Mouse (Mus musculus): ENCODE measurements around the gene Slc39a11.

Gene Slc39a11

GRCm38 (mm10) chr11:113631862-113632261 is 18.0 kb downstream of the Slc39a11 start:
- no peak for DNase-seq (ENCODE audit: low read depth)

- no peak for DNase-seq (ENCODE audit: low read depth)
Measured at GRCm38 (mm10) chr11:113631302-113631701, 18.6 kb downstream of the Slc39a11 start.

- DNase-seq (ENCODE audit: low read depth), result peak; percentile 65
Measured at GRCm38 (mm10) chr11:113630642-113631041, 19.2 kb downstream of the Slc39a11 start.

DNA sequence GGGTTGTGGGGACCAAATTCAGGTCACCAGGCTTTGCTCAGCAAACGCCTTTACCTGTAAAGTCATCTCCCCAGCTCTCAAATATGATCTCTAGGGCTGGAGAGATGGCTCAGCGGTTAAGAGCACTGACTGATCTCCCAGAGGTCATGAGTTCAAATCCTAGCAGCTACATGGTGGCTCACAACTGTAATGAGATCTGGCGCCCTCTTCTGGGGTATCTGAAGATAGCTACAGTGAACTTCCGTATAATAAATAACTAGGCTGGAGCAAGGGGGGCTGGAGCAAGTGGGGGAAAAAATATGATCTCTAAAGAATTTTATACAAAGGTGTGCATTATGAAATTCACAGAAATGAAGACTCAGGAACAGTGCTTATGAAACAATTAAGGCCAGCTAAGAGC is 22.1 kb downstream of the Slc39a11 start:
- DNase-seq (ENCODE audit: low read depth), result peak; percentile 55

GRCm38 (mm10) chr11:113625437-113625836 is 24.4 kb downstream of the Slc39a11 start:
- DNase-seq (ENCODE audit: low read depth), result no peak

GRCm38 (mm10) chr11:113622028-113622427 is 27.9 kb downstream of the Slc39a11 start:
- DNase-seq (ENCODE audit: low read depth), result no peak

DNA sequence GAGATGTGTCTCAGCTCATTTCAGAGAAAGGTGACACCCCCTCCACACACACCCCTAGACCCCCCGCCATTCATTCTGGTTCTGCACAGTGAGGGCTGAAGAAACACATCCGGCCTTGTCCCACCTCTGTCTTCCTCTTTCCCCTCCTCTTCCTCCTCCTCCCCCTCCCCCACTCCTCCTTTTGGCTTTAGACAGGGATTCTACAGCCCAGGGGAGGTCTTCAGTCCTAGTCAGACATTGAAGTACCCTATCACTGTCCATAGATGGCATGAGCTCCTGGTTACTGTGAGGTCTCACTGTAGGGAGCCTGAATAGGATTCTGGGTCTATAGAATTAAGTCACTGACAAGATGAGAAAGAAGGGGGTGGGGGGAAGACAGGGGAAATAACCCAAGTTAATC is 28.9 kb downstream of the Slc39a11 start:
- no peak for DNase-seq (ENCODE audit: low read depth)

DNA sequence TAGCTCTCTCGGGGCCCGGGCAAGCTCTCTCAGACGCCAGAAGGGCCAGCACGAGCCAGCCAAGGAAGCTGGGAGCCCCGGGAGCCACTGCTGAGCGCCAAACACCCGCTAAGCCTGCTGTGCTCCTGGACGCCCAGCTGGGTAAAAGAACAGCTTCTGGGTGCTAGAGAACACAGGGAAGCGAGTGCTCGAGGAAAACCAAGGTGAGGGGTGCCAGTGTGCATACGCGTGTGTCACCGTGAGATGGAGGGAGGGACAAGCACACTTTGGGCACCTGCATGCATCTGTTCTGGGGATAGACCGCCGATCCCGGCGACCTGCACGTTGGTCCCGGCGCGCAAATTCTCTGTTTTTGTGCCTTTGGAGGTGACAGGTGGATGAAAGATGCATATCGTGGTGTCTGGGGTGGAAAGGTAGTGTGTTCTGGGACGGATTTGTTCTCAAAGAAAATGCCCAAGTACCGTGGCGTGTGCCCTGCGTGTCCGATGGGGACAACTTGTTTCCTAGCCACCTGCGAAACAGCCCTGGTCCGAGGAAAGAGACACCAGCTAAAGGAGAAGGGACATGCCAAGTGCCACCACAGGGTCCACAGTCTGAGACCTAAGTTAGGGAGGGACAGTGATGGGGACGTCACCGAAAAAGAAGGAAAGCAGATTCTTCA is 30.3 kb downstream of the Slc39a11 start:
- DNase-seq (ENCODE audit: low read depth), result no peak

GRCm38 (mm10) chr11:113618672-113619419 is 31.0 kb downstream of the Slc39a11 start, which contains the start of gene Sstr2:
Gene Sstr2, plus strand, starts transcription at chr11:113619342.
- peak; percentile 9 for DNase-seq (ENCODE audit: low read depth)

DNA sequence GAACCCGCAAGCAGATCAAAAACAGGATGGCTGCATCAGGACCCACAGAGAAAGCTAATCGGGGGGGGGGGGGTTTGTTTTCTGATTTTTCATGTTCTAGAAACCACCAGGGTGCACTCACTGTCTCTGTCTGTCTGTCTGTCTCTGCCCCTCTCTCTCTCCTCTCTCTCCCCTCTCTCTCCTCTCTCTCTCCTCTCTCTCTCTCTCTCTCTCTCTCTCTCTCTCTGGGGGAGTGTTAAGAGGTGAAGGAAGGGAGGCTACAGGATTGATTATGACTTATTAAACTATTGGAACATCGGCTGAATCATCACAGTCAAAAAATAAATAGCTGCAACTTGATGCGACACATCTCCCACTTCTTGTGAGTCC is 31.6 kb downstream of the Slc39a11 start:
- DNase-seq (ENCODE audit: low read depth), result no peak

- DNase-seq (ENCODE audit: low read depth), result peak; percentile 82
Measured at GRCm38 (mm10) chr11:113617132-113617911, 32.6 kb downstream of the Slc39a11 start.

- DNase-seq (ENCODE audit: low read depth), result no peak
Measured at GRCm38 (mm10) chr11:113614476-113614875, 35.4 kb downstream of the Slc39a11 start.

DNA sequence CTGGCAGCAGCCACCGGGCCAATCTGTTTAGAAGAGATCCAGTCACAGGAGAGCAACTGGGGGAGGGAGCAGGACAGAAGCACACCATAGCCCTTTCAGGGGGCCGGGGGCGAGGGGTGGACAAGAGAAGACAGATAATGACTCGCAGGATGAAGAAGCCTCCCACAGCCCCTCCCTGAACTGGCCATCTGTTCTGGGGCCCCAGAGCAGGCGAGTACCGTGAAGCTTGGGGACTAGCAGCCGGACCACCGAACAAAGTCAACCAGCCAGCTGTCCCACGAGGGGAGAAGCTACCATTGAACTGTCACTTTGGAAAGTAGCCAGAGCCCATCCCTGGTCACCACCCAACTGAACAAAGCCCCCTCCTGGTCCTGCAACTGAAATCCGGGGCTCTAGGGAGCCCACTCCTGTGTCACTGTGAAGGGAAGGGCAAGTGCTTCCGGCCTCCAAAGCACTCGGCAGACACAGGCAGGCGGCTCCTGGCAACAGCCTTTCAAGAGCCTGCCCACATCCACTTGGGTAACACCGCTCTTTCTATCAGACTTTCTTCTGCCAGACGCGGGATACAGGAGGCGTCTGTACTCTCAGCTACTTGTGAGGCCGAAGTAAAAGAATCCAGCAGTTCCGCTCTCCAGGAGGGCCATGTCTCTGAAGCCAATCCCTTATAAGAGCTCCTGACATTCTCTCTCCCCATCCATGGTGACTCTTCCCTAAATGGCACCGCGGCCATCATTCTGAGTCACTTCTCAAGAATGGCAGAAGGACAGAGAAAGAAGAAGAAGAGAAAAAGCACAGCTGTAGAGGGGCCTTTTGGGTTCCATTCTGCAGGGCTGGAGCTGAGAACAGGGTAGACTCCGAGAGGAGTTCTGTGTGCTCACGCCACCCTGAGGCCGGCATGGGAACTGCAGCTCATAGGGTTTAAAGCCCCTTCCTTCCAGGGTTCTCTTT is 37.9 kb downstream of the Slc39a11 start:
- peak; percentile 36 for DNase-seq (ENCODE audit: low read depth)

DNA sequence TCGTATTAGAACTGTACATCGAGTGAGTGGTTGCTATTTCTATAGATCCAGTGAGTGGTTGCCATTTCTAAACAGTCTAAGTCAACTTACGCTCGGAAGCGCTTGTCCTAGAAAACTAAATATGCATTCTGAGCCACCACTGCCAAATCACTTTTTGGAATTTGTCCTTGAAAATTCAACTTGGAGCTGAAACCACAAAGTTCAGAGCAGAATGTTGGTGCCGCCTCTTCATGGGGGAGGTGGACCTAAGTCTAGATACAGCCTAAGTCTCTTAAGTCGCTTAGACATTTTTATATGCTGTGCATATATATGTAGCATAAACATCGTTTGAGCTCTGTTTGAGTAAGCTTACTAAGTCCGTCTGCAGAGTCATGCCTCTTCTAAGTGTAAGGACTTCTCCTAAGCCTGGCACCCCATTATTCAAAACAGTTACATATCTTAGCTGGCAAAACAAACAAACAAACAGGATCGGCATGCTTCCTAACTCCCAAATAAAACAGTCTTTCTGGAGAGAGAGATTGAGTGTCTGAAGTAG is 38.7 kb downstream of the Slc39a11 start:
- no peak for DNase-seq (ENCODE audit: low read depth)

DNA sequence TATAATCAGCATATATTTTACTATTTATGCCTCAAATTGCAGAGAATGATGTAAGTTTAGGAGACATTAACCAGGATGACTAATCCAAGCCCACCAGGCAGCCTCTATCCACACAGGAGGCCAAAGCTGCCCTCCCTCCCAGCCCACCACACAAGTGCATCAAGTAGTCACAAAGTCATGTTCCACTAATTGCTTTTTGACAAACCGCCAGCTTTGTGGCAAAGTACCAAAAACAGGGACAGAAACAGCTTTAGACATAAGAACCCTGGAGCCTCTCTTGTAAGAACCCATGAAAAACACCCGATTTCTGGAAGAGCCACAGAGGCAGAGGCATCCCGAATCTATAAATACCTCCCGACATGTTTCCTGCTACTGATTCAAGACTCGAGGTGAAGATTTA is 39.6 kb downstream of the Slc39a11 start:
- DNase-seq (ENCODE audit: low read depth), result peak; percentile 19

DNA sequence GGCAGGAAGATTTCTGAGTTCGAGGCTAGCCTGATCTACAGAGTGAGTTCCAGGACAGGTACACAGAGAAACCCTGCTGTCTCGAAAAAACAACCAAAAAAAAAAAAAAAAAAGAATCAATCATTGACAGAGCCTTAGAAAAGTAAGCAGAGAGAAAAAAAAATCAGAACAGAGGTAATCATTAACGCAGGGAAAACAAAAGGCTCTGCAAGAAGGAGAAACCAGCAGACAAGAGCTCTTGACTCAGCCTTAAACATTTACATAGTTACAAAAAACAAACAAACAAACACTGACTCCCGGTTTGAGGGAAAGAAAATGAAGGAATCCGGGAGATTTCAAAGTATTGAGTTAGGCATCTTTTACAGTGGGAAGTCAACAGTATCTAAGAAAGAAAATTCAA is 40.3 kb downstream of the Slc39a11 start:
- no peak for DNase-seq (ENCODE audit: low read depth)

GRCm38 (mm10) chr11:113607556-113607955 is 42.3 kb downstream of the Slc39a11 start:
- no peak for DNase-seq (ENCODE audit: low read depth)

DNA sequence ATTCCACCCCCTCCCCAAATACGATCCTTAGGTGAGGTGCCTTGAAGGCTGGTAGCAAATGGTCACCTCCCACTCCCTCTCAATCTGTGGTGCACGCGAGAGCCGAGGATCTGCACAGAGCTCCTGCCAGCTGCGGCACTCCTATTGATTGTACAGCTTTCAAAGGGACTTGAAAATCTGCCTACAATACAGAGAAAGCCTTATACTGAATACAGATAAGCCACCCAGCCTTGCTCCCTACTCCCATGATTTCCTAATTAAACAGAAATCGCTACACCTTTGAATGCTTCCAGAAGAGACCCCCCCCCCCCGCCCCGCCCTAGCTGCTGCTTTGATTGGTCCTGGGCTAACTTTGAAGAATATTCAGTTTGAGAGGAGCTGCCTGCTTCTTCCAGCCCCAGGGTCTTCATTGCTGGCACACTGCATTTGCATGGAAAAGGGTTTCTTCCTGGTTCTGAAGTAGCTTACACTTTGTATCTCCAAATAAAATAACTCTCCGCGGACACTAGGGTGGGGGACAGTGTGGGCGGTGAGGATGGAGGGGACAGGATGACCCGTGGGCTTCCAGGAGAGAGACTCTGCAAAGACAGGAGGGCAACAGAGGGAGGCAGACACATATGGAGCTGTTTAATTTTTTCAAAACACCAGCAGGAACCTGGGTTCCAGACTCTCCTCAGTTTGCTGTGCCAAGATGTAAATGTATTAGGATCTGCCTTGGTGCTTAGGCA is 48.1 kb downstream of the Slc39a11 start:
- DNase-seq (ENCODE audit: low read depth), result no peak

- no peak for DNase-seq (ENCODE audit: low read depth)
Measured at GRCm38 (mm10) chr11:113600526-113601245, 49.2 kb downstream of the Slc39a11 start.

DNA sequence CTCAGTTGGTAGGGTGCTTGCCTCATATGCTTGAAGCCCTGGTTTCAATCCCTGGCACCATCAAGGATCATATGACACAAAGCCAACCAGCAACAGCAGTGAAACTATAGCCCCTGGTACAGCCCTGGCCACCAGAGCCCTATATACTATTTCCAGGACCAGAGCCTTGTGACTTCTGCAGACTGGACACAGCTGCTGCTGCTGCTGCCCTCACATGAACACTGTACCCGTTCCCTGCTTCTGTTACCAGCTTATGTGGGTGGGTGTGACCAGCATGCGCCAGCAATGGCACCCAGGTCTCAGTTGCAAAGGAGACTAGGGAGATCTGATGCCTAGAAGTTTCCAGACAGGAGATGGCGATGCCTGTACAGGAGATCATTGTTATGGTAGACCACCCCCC is 52.2 kb downstream of the Slc39a11 start:
- DNase-seq (ENCODE audit: low read depth), result no peak

Data from NIH3T3 (cell line).